Mouse (Mus musculus): Measurements from ENCODE around the gene Olfr639. TPM values are rescaled to one million over a fixed set of nuclear protein-coding genes. Genes with fewer than 3 reads are reported as not detected.
"Not testable (repeated sequence)": the region's sequence is repeated elsewhere in the genome, so short reads cannot be mapped to it uniquely, and the experiment has no call there.

Olfr639 gene
- polyA plus RNA-seq, 1 experiment, result not detected

- H3K4me3 ChIP-seq (ENCODE audit: insufficient read depth, low read depth, low read length), result no peak within 1 kb of the TSS
- no peaks in the 10 kb centered on the region for H3K4me1 ChIP-seq (ENCODE audit: control insufficient read depth, insufficient read depth, low read length)
- 74% methylated on average over 6 of the region's 6 CpGs for WGBS
- H3K36me3 ChIP-seq (ENCODE audit: control insufficient read depth, insufficient read depth, low read length), result no peaks in the 10 kb centered on the region
- H3K27me3 ChIP-seq (replicated peaks; ENCODE audit: control insufficient read depth, insufficient read depth, low read length), result no peaks in the 10 kb centered on the region
- no peak for DNase-seq
- H3K27ac ChIP-seq (ENCODE audit: insufficient read depth, low read depth, low read length), result no peak within 1 kb of the TSS
- TF ChIP-seq CTCF (conservative IDR thresholded peaks at IDR 0.05; ENCODE audit: insufficient read depth, insufficient read length, low read depth, low read length) (no peak), POLR2A (IDR thresholded peaks at IDR 0.05; ENCODE audit: low read depth, low read length) (no peak)
These were observed 8.4 kb upstream of the Olfr639 start, which contains the start of gene Olfr640 for GRCm38 (mm10) chr7:104025473-104025872. Olfr640 (minus strand) TSS chr7:104025573.

- 86% methylated on average over 6 of the region's 6 CpGs for WGBS
- TF ChIP-seq CTCF (conservative IDR thresholded peaks at IDR 0.05; ENCODE audit: insufficient read depth, insufficient read length, low read depth, low read length) (no peak), POLR2A (IDR thresholded peaks at IDR 0.05; ENCODE audit: low read depth, low read length) (no peak)
- Histone ChIP-seq H3K36me3 (ENCODE audit: control insufficient read depth, insufficient read depth, low read length) (no peaks in the 10 kb centered on the region), H3K4me3 (ENCODE audit: insufficient read depth, low read depth, low read length) (no peak overlapping the region), H3K27me3 (replicated peaks; ENCODE audit: control insufficient read depth, insufficient read depth, low read length) (no peaks in the 10 kb centered on the region), H3K27ac (ENCODE audit: insufficient read depth, low read depth, low read length) (no peak overlapping the region), H3K4me1 (ENCODE audit: control insufficient read depth, insufficient read depth, low read length) (no peaks in the 10 kb centered on the region)
- DNase-seq, result no peak
These were observed 4.5 kb upstream of the Olfr639 start for GRCm38 (mm10) chr7:104021651-104022050.

GRCm38 (mm10) chr7:104018953-104019352 lies 1.9 kb upstream of the Olfr639 start:
- 83% methylated on average over 1 of the region's 1 CpGs for WGBS
- DNase-seq, result no peak
- TF ChIP-seq POLR2A (IDR thresholded peaks at IDR 0.05; ENCODE audit: low read depth, low read length) (no peak), CTCF (conservative IDR thresholded peaks at IDR 0.05; ENCODE audit: insufficient read depth, insufficient read length, low read depth, low read length) (no peak)
- no peak overlapping the region for H3K27ac ChIP-seq (ENCODE audit: insufficient read depth, low read depth, low read length)
- H3K4me3 ChIP-seq (ENCODE audit: insufficient read depth, low read depth, low read length), result no peak overlapping the region
- no peaks in the 10 kb centered on the region for H3K4me1 ChIP-seq (ENCODE audit: control insufficient read depth, insufficient read depth, low read length)
- H3K27me3 ChIP-seq (replicated peaks; ENCODE audit: control insufficient read depth, insufficient read depth, low read length), result no peaks in the 10 kb centered on the region
- H3K36me3 ChIP-seq (ENCODE audit: control insufficient read depth, insufficient read depth, low read length), result no peaks in the 10 kb centered on the region

- Histone ChIP-seq H3K4me3 (ENCODE audit: insufficient read depth, low read depth, low read length) (no peak overlapping the region), H3K4me1 (ENCODE audit: control insufficient read depth, insufficient read depth, low read length) (no peaks in the 10 kb centered on the region), H3K36me3 (ENCODE audit: control insufficient read depth, insufficient read depth, low read length) (no peaks in the 10 kb centered on the region), H3K27me3 (replicated peaks; ENCODE audit: control insufficient read depth, insufficient read depth, low read length) (no peaks in the 10 kb centered on the region), H3K27ac (ENCODE audit: insufficient read depth, low read depth, low read length) (no peak overlapping the region)
- no peak for DNase-seq
- TF ChIP-seq POLR2A (IDR thresholded peaks at IDR 0.05; ENCODE audit: low read depth, low read length), result no peak
- no peak for TF ChIP-seq CTCF (conservative IDR thresholded peaks at IDR 0.05; ENCODE audit: insufficient read depth, insufficient read length, low read depth, low read length)
These were observed 18.0 kb downstream of the Olfr639 start for GRCm38 (mm10) chr7:103999124-103999523.

GRCm38 (mm10) chr7:103998446-103998845 lies 18.7 kb downstream of the Olfr639 start, which contains the start of gene Olfr638:
Olfr638 (plus strand) TSS chr7:103998746.
- no peak within 1 kb of the TSS for H3K4me3 ChIP-seq (ENCODE audit: insufficient read depth, low read depth, low read length)
- H3K27ac ChIP-seq (ENCODE audit: insufficient read depth, low read depth, low read length), result no peak within 1 kb of the TSS
- H3K36me3 ChIP-seq (ENCODE audit: control insufficient read depth, insufficient read depth, low read length), result no peaks in the 10 kb centered on the region
- no peak for DNase-seq
- no peaks in the 10 kb centered on the region for H3K4me1 ChIP-seq (ENCODE audit: control insufficient read depth, insufficient read depth, low read length)
- no peaks in the 10 kb centered on the region for H3K27me3 ChIP-seq (replicated peaks; ENCODE audit: control insufficient read depth, insufficient read depth, low read length)
- TF ChIP-seq POLR2A (IDR thresholded peaks at IDR 0.05; ENCODE audit: low read depth, low read length) (no peak), CTCF (conservative IDR thresholded peaks at IDR 0.05; ENCODE audit: insufficient read depth, insufficient read length, low read depth, low read length) (no peak)

- TF ChIP-seq POLR2A (IDR thresholded peaks at IDR 0.05; ENCODE audit: low read depth, low read length) (no peak), CTCF (conservative IDR thresholded peaks at IDR 0.05; ENCODE audit: insufficient read depth, insufficient read length, low read depth, low read length) (no peak)
- Histone ChIP-seq H3K27ac (ENCODE audit: insufficient read depth, low read depth, low read length) (no peak overlapping the region), H3K27me3 (replicated peaks; ENCODE audit: control insufficient read depth, insufficient read depth, low read length) (no peaks in the 10 kb centered on the region), H3K4me1 (ENCODE audit: control insufficient read depth, insufficient read depth, low read length) (no peaks in the 10 kb centered on the region), H3K36me3 (ENCODE audit: control insufficient read depth, insufficient read depth, low read length) (no peaks in the 10 kb centered on the region), H3K4me3 (ENCODE audit: insufficient read depth, low read depth, low read length) (no peak overlapping the region)
- WGBS, result 40% methylated on average over 1 of the region's 1 CpGs
- DNase-seq, result no peak
These were observed 45.3 kb downstream of the Olfr639 start for GRCm38 (mm10) chr7:103971782-103972181.

GRCm38 (mm10) chr7:103970852-103971251 lies 46.3 kb downstream of the Olfr639 start, which contains the start of gene Olfr635:
Olfr635 (plus strand) TSS chr7:103971152.
- DNase-seq, result no peak
- H3K36me3 ChIP-seq (ENCODE audit: control insufficient read depth, insufficient read depth, low read length), result no peaks in the 10 kb centered on the region
- H3K27ac ChIP-seq (ENCODE audit: insufficient read depth, low read depth, low read length), result no peak within 1 kb of the TSS
- no peak within 1 kb of the TSS for H3K4me3 ChIP-seq (ENCODE audit: insufficient read depth, low read depth, low read length)
- no peak for TF ChIP-seq POLR2A (IDR thresholded peaks at IDR 0.05; ENCODE audit: low read depth, low read length)
- no peaks in the 10 kb centered on the region for H3K27me3 ChIP-seq (replicated peaks; ENCODE audit: control insufficient read depth, insufficient read depth, low read length)
- 73% methylated on average over 1 of the region's 1 CpGs for WGBS
- no peaks in the 10 kb centered on the region for H3K4me1 ChIP-seq (ENCODE audit: control insufficient read depth, insufficient read depth, low read length)

- not testable (repeated sequence) for H3K36me3 ChIP-seq (ENCODE audit: control insufficient read depth, insufficient read depth, low read length); DNase-seq; H3K27me3 ChIP-seq (replicated peaks; ENCODE audit: control insufficient read depth, insufficient read depth, low read length); H3K4me3 ChIP-seq (ENCODE audit: insufficient read depth, low read depth, low read length); H3K4me1 ChIP-seq (ENCODE audit: control insufficient read depth, insufficient read depth, low read length); H3K27ac ChIP-seq (ENCODE audit: insufficient read depth, low read depth, low read length)
- 90% methylated on average over 22 of the region's 22 CpGs for WGBS
These were observed 50.2 kb downstream of the Olfr639 start for GRCm38 (mm10) chr7:103966873-103967272.

Other genes with a start within 250 kb of the Olfr639 start
- not detected in 2 replicates for gene Olfr69, start 245.7 kb downstream of the Olfr639 start, polyA plus RNA-seq (2012; rRNA removed)
- gene Olfr68, start 237.6 kb downstream of the Olfr639 start, polyA plus RNA-seq (2012; rRNA removed), result not detected in 2 replicates
- not detected in 2 replicates for gene Olfr67, start 225.5 kb downstream of the Olfr639 start, polyA plus RNA-seq (2012; rRNA removed)
- 323 and 441 TPM in 2 replicates for gene Hbb-bt, start 203.3 kb downstream of the Olfr639 start, polyA plus RNA-seq (2012; rRNA removed)
- 3,704 and 5,002 TPM in 2 replicates for gene Hbb-bs, start 189.2 kb downstream of the Olfr639 start, polyA plus RNA-seq (2012; rRNA removed)
- not detected in 2 replicates for gene Hbb-bh2, start 176.8 kb downstream of the Olfr639 start, polyA plus RNA-seq (2012; rRNA removed)
- gene Hbb-bh1, start 174.1 kb downstream of the Olfr639 start, polyA plus RNA-seq (2012; rRNA removed), result not detected in 2 replicates
- not detected in 2 replicates for gene Hbb-y, start 164.1 kb downstream of the Olfr639 start, polyA plus RNA-seq (2012; rRNA removed)
- gene Olfr66, start 131.1 kb downstream of the Olfr639 start, polyA plus RNA-seq (2012; rRNA removed), result not detected in 2 replicates
- gene Olfr64, start 122.8 kb downstream of the Olfr639 start, polyA plus RNA-seq (2012; rRNA removed), result not detected in 2 replicates
- not detected in 2 replicates for gene Olfr65, start 113.8 kb downstream of the Olfr639 start, polyA plus RNA-seq (2012; rRNA removed)
- not detected in 2 replicates for gene Olfr631, start 88.5 kb downstream of the Olfr639 start, polyA plus RNA-seq (2012; rRNA removed)
- gene Olfr632, start 83.0 kb downstream of the Olfr639 start, polyA plus RNA-seq (2012; rRNA removed), result not detected in 2 replicates
- not detected in 2 replicates for gene Olfr633, start 72.9 kb downstream of the Olfr639 start, polyA plus RNA-seq (2012; rRNA removed)
- gene Olfr635, start 46.2 kb downstream of the Olfr639 start, polyA plus RNA-seq (2012; rRNA removed), result not detected in 2 replicates
- gene Olfr638, start 18.6 kb downstream of the Olfr639 start, polyA plus RNA-seq (2012; rRNA removed), result not detected in 2 replicates
- not detected in 2 replicates for gene Olfr640, start 8.3 kb upstream of the Olfr639 start, polyA plus RNA-seq (2012; rRNA removed)
- gene Olfr641, start 18.1 kb upstream of the Olfr639 start, polyA plus RNA-seq (2012; rRNA removed), result not detected in 2 replicates
- gene Olfr642, start 35.4 kb upstream of the Olfr639 start, polyA plus RNA-seq (2012; rRNA removed), result not detected in 2 replicates
- gene 4930516K23Rik, start 44.1 kb upstream of the Olfr639 start, polyA plus RNA-seq (2012; rRNA removed), result not detected in 2 replicates
- not detected in 2 replicates for gene Olfr644, start 54.6 kb upstream of the Olfr639 start, polyA plus RNA-seq (2012; rRNA removed)
- not detected in 2 replicates for gene Olfr645, start 68.2 kb upstream of the Olfr639 start, polyA plus RNA-seq (2012; rRNA removed)
- gene Olfr646, start 87.6 kb upstream of the Olfr639 start, polyA plus RNA-seq (2012; rRNA removed), result not detected in 2 replicates
- gene Ubqln5, start 112.5 kb upstream of the Olfr639 start, polyA plus RNA-seq (2012; rRNA removed), result not detected in 2 replicates
- not detected in 2 replicates for gene Olfr643, start 120.1 kb upstream of the Olfr639 start, polyA plus RNA-seq (2012; rRNA removed)
- 0.07 and 0.09 TPM in 2 replicates for gene Ubqln3, start 126.0 kb upstream of the Olfr639 start, polyA plus RNA-seq (2012; rRNA removed)
- gene Ubqlnl, start 133.3 kb upstream of the Olfr639 start, polyA plus RNA-seq (2012; rRNA removed), result 0.18 TPM in 1 of 2 replicates, not detected in the other
- not detected in 2 replicates for gene Olfm5, start 147.5 kb upstream of the Olfr639 start, polyA plus RNA-seq (2012; rRNA removed)
- not detected in 2 replicates for gene Olfr648, start 166.1 kb upstream of the Olfr639 start, polyA plus RNA-seq (2012; rRNA removed)
- not detected in 2 replicates for gene Olfr649, start 178.7 kb upstream of the Olfr639 start, polyA plus RNA-seq (2012; rRNA removed)
- 0.88 and 1.0 TPM in 2 replicates for gene Trim6, start 201.5 kb upstream of the Olfr639 start, polyA plus RNA-seq (2012; rRNA removed)
- 3.3 and 5.1 TPM in 2 replicates for gene Trim34a, start 227.2 kb upstream of the Olfr639 start, polyA plus RNA-seq (2012; rRNA removed)

Measured in kidney, adult 2 months (tissue).